Mouse (Mus musculus) bone marrow macrophage, adult 2 months (primary cell): ENCODE results near the gene Apeh.

Experiments used
- CTCF ChIP-seq: IDR thresholded peaks from 2 replicates; pipeline ENCODE4 v1.5.1; 2012; ENCODE audit warnings: low read depth, mild to moderate bottlenecking, low read length, moderate library complexity
- POLR2A ChIP-seq: IDR thresholded peaks from 2 replicates; pipeline ENCODE4 v1.6.1; 2012; ENCODE audit warnings: mild to moderate bottlenecking, low read depth, low read length, borderline replicate concordance

DNA sequence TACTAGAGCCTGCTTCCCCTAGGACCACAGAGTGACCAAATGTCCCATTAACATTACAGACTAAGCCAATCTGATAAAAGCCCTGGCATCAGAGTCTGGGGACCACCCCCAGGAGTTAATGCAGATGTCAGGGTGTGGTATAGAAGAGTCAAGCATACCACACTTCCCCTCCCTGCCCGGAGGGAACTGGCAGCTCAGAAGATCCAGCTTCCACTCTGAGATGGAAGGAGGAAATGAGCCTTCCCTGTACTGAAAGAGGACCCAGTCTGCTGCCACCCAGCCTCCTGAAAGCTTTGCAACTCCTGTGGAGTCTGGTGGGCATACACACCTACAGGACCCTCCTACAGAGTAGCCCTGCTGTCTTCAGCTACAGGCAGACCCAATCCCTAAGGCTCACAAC, 39.3 kb downstream of the Apeh start:
- no peak for TF ChIP-seq CTCF
- no peak for TF ChIP-seq POLR2A
